Mouse (Mus musculus): ENCODE data around the gene Slc41a2. TPM values are rescaled to one million over a fixed set of nuclear protein-coding genes. Genes with fewer than 3 reads are reported as not detected.
"Not testable (repeated sequence)": the region's sequence is repeated elsewhere in the genome, so short reads cannot be mapped to it uniquely, and the experiment has no call there.

The Slc41a2 gene
- polyA plus RNA-seq (2015; fragmentation: Nextera tagmentation; extraction: Ambion mirVana) = 0.57 and 0.63 TPM in 2 replicates

- peak; percentile 58 for ATAC-seq (replicated peaks; ENCODE audit: insufficient number of reproducible peaks, insufficient read depth, low FRiP score, low read depth)
- H3K4me1 ChIP-seq (replicated peaks) = peaks cover 10% of the 10 kb centered on the region
- under 1% methylated on average over 102 of the region's 102 CpGs for WGBS
- H3K4me3 ChIP-seq = peak within 1 kb of the TSS; percentile 59
- peaks cover 66% of the 10 kb centered on the region for H3K27me3 ChIP-seq
- H3K4me2 ChIP-seq = peak within 1 kb of the TSS; percentile 96
- H3K36me3 ChIP-seq = no peaks in the 10 kb centered on the region
- no peak within 1 kb of the TSS for H3K27ac ChIP-seq
- peak within 1 kb of the TSS; percentile 54 for H3K9ac ChIP-seq
- no peaks in the 10 kb centered on the region for H3K9me3 ChIP-seq (replicated peaks)
Measured at GRCm38 (mm10) chr10:83337159-83337951, at the start of gene Slc41a2. Gene Slc41a2 (minus strand): TSS chr10:83337882.

- Histone ChIP-seq H3K27ac (no peak overlapping the region), H3K27me3 (no peaks in the 10 kb centered on the region), H3K4me3 (no peak overlapping the region), H3K4me2 (no peak overlapping the region), H3K4me1 (replicated peaks) (no peaks in the 10 kb centered on the region), H3K36me3 (no peaks in the 10 kb centered on the region), H3K9me3 (replicated peaks) (no peaks in the 10 kb centered on the region), H3K9ac (no peak overlapping the region)
- no peak for ATAC-seq (replicated peaks; ENCODE audit: insufficient number of reproducible peaks, insufficient read depth, low FRiP score, low read depth)
- 91% methylated on average over 7 of the region's 7 CpGs for WGBS
Measured at GRCm38 (mm10) chr10:83385330-83385910, 47.7 kb upstream of the Slc41a2 start.

GRCm38 (mm10) chr10:83384456-83385215, 47.0 kb upstream of the Slc41a2 start:
- Histone ChIP-seq H3K36me3 (no peaks in the 10 kb centered on the region), H3K27ac (no peak overlapping the region), H3K4me1 (replicated peaks) (no peaks in the 10 kb centered on the region), H3K4me2 (no peak overlapping the region), H3K9me3 (replicated peaks) (no peaks in the 10 kb centered on the region), H3K4me3 (no peak overlapping the region), H3K27me3 (no peaks in the 10 kb centered on the region), H3K9ac (no peak overlapping the region)
- 90% methylated on average over 8 of the region's 8 CpGs for WGBS
- no peak for ATAC-seq (replicated peaks; ENCODE audit: insufficient number of reproducible peaks, insufficient read depth, low FRiP score, low read depth)

GRCm38 (mm10) chr10:83383863-83384262, 46.2 kb upstream of the Slc41a2 start:
- Histone ChIP-seq H3K27ac (no peak overlapping the region), H3K36me3 (no peaks in the 10 kb centered on the region), H3K4me3 (no peak overlapping the region), H3K9me3 (replicated peaks) (no peaks in the 10 kb centered on the region), H3K27me3 (no peaks in the 10 kb centered on the region), H3K4me2 (no peak overlapping the region), H3K4me1 (replicated peaks) (peaks cover under 1% of the 10 kb centered on the region), H3K9ac (no peak overlapping the region)
- ATAC-seq (replicated peaks; ENCODE audit: insufficient number of reproducible peaks, insufficient read depth, low FRiP score, low read depth) = no peak
- WGBS = 88% methylated on average over 13 of the region's 13 CpGs

GRCm38 (mm10) chr10:83382988-83383387, 45.3 kb upstream of the Slc41a2 start:
- Histone ChIP-seq H3K4me3 (no peak overlapping the region), H3K9me3 (replicated peaks) (no peaks in the 10 kb centered on the region), H3K4me1 (replicated peaks) (peaks cover 9% of the 10 kb centered on the region), H3K9ac (no peak overlapping the region), H3K4me2 (no peak overlapping the region), H3K36me3 (no peaks in the 10 kb centered on the region), H3K27ac (no peak overlapping the region), H3K27me3 (no peaks in the 10 kb centered on the region)
- ATAC-seq (replicated peaks; ENCODE audit: insufficient number of reproducible peaks, insufficient read depth, low FRiP score, low read depth) = no peak
- 52% methylated on average over 2 of the region's 2 CpGs for WGBS

- Histone ChIP-seq H3K9me3 (replicated peaks) (no peaks in the 10 kb centered on the region), H3K27ac (no peak overlapping the region), H3K4me2 (no peak overlapping the region), H3K27me3 (no peaks in the 10 kb centered on the region), H3K4me3 (no peak overlapping the region), H3K9ac (no peak overlapping the region), H3K36me3 (no peaks in the 10 kb centered on the region), H3K4me1 (replicated peaks) (peaks cover 14% of the 10 kb centered on the region)
- ATAC-seq (replicated peaks; ENCODE audit: insufficient number of reproducible peaks, insufficient read depth, low FRiP score, low read depth) = no peak
- 86% methylated on average over 4 of the region's 4 CpGs for WGBS
Measured at GRCm38 (mm10) chr10:83382528-83382927, 44.8 kb upstream of the Slc41a2 start.

- ATAC-seq (replicated peaks; ENCODE audit: insufficient number of reproducible peaks, insufficient read depth, low FRiP score, low read depth) = no peak
Measured at GRCm38 (mm10) chr10:83380501-83380900, 42.8 kb upstream of the Slc41a2 start.

GRCm38 (mm10) chr10:83378083-83378833, 40.6 kb upstream of the Slc41a2 start:
- H3K27ac ChIP-seq = no peak overlapping the region

More at GRCm38 (mm10) chr10:83380501-83380900, 42.8 kb upstream of the Slc41a2 start:
- Histone ChIP-seq H3K4me3 (no peak overlapping the region), H3K9me3 (replicated peaks) (no peaks in the 10 kb centered on the region), H3K4me1 (replicated peaks) (peaks cover 21% of the 10 kb centered on the region), H3K9ac (no peak overlapping the region), H3K27me3 (no peaks in the 10 kb centered on the region), H3K27ac (no peak overlapping the region), H3K36me3 (no peaks in the 10 kb centered on the region), H3K4me2 (no peak overlapping the region)
- WGBS = 90% methylated on average over 2 of the region's 2 CpGs

GRCm38 (mm10) chr10:83376911-83377682, 39.4 kb upstream of the Slc41a2 start:
- H3K9me3 ChIP-seq (replicated peaks) = no peaks in the 10 kb centered on the region
- no peak overlapping the region for H3K9ac ChIP-seq
- no peak overlapping the region for H3K4me3 ChIP-seq
- no peak for ATAC-seq (replicated peaks; ENCODE audit: insufficient number of reproducible peaks, insufficient read depth, low FRiP score, low read depth)
- H3K4me1 ChIP-seq (replicated peaks) = peaks cover 21% of the 10 kb centered on the region
- WGBS = 64% methylated on average over 8 of the region's 8 CpGs
- no peak overlapping the region for H3K27ac ChIP-seq
- no peaks in the 10 kb centered on the region for H3K36me3 ChIP-seq
- no peaks in the 10 kb centered on the region for H3K27me3 ChIP-seq
- H3K4me2 ChIP-seq = no peak overlapping the region

More at GRCm38 (mm10) chr10:83378083-83378833, 40.6 kb upstream of the Slc41a2 start:
- no peak; the same call in 1 of the 2 replicates for ATAC-seq (replicated peaks; ENCODE audit: insufficient number of reproducible peaks, insufficient read depth, low FRiP score, low read depth)
- Histone ChIP-seq H3K4me2 (no peak overlapping the region), H3K4me1 (replicated peaks) (peaks cover 21% of the 10 kb centered on the region), H3K9ac (no peak overlapping the region), H3K36me3 (no peaks in the 10 kb centered on the region), H3K9me3 (replicated peaks) (no peaks in the 10 kb centered on the region), H3K27me3 (no peaks in the 10 kb centered on the region), H3K4me3 (no peak overlapping the region)
- WGBS = 46% methylated on average over 9 of the region's 9 CpGs

GRCm38 (mm10) chr10:83375458-83375857, 37.8 kb upstream of the Slc41a2 start:
- 83% methylated on average over 5 of the region's 5 CpGs for WGBS
- H3K4me3 ChIP-seq; H3K27me3 ChIP-seq; H3K27ac ChIP-seq; ATAC-seq (replicated peaks; ENCODE audit: insufficient number of reproducible peaks, insufficient read depth, low FRiP score, low read depth); H3K9me3 ChIP-seq (replicated peaks); H3K4me2 ChIP-seq; H3K9ac ChIP-seq: not testable (repeated sequence)
- Histone ChIP-seq H3K4me1 (replicated peaks) (peaks cover 21% of the 10 kb centered on the region), H3K36me3 (peaks cover 13% of the 10 kb centered on the region; the same call in 1 of the 2 replicates)
